Mouse (Mus musculus) thymus, adult 2 months (tissue): Measurements from ENCODE around the gene Bsg.

Experiments used
- CTCF ChIP-seq: fragments of 200-500 bp; IDR thresholded peaks from 2 replicates; pipeline ENCODE4 v1.5.1; 2012; ENCODE audit warnings: mild to moderate bottlenecking, control low read depth, low read length, moderate library complexity, borderline replicate concordance; ENCODE audit not compliant: control insufficient read depth, poor library complexity, insufficient read depth; ENCODE audit errors: extremely low read depth
- POLR2A ChIP-seq: fragments of 200-500 bp; IDR thresholded peaks from 2 replicates; pipeline ENCODE4 v1.6.1; 2012; ENCODE audit warnings: mild to moderate bottlenecking, low read length, control low read depth, moderate library complexity; ENCODE audit not compliant: control insufficient read depth, poor library complexity, insufficient read depth; ENCODE audit errors: extremely low read depth

- no peak for TF ChIP-seq CTCF
- TF ChIP-seq POLR2A = no peak
These were observed 13.5 kb downstream of the Bsg start for GRCm38 (mm10) chr10:79717640-79718357.
